Mouse (Mus musculus) WW6 (cell line): Measurements from ENCODE around the gene Casq1.

Experiments
- DNase-seq: peaks from one replicate; pipeline ENCODE4 v3.0.0-alpha.2; 2013; ENCODE audit warnings: low read depth, low spot score

Gene Casq1

DNA sequence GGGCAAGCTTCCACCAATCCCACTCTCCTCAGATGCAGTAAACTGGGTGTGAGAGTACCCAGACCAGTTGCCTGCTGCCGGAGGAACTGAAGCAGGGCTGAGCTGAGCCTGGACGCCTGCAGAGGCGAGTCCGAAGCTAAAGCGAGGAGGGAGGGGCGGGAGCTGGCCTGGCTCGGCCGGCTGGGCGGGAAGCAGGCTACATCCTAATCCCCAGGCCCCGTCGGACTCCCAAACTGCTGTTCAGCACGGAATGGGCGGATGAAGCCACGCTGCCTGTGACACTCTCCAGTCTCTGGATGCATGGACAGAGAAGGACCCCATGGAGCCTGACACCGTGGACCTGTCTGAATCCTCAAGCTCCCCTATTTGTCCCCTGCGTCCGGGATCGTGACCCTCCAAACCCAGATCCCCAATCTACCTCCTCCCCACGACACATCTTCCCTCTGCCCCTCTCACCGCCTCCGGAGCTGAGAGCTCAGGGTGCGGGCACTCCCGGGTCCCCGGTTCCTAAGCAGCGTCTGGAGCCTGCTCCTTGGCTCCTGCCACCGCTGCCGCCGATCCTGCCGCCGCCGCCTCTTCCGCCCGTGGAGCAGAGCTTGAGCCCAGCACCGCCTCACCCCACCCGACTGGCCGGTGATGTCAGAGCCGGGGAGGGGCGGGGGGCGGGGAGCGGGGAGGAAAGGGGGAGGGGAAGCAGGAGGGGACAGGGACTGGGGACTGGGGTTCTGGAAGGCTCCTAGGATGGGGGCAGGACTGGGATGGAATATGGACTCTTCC is 13.3 kb downstream of the Casq1 start, which contains the start of gene Pea15a:
Gene Pea15a (minus strand): TSS at position 664 of the 777 bp plus-strand sequence.
- DNase-seq = no peak

DNA sequence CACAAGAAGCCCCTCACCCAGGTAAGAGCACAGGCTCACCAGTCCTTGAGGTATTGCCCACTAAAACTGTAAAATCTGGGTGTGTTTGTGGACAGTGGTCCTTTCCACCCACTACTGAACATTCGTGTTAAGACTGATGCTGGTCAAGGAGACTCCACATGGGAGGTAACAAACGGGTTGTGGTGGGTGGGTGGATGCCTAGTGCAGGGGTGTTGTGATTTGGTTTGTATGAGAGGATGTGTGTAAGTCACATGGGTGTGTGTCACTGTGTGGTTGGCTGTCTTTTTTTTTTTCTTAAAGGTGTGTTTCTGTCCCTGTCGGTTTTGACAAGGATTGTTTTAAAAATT is 14.0 kb downstream of the Casq1 start:
- no peak for DNase-seq

GRCm38 (mm10) chr1:172204814-172205740 is 14.6 kb downstream of the Casq1 start:
- DNase-seq = no peak

DNA sequence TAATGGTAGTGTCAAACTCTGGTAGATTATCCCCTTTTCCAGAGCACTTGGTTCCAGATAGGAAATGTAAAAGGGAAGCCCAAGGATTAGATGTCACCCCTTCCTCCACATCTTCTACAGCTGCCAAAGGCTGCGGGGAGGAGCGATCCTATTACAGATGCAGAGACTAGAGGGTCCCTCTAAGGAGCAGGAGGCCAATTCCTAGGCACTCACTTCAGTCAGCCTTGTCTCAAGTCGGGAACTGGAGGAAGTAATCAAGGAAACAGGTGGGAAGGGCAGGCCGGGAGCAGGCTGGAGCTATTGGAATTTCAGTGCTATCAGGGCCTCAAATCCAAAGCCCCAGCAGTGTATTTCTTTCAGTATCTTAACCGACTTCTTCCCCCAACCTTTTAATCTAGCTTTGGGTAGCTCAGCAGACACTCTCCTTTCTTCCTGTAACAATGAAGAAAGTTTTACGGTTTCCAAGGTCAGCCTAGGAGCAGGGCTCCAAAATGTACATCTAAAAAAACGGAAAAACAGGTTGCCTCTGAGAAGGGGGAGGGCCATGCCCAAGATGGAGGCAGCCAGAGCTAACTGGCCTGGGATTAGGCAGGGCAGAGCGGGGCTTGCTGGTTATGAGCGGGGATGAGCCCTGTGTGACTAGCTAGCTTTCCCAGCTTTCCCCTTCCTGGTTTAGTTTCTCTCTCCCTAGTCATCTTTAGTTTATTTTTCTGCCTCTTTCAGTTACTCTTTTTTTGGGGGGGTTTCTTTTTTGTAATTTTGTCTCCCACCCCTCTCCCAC is 15.4 kb downstream of the Casq1 start:
- DNase-seq = no peak

GRCm38 (mm10) chr1:172203566-172203965 is 16.1 kb downstream of the Casq1 start:
- DNase-seq = no peak

DNA sequence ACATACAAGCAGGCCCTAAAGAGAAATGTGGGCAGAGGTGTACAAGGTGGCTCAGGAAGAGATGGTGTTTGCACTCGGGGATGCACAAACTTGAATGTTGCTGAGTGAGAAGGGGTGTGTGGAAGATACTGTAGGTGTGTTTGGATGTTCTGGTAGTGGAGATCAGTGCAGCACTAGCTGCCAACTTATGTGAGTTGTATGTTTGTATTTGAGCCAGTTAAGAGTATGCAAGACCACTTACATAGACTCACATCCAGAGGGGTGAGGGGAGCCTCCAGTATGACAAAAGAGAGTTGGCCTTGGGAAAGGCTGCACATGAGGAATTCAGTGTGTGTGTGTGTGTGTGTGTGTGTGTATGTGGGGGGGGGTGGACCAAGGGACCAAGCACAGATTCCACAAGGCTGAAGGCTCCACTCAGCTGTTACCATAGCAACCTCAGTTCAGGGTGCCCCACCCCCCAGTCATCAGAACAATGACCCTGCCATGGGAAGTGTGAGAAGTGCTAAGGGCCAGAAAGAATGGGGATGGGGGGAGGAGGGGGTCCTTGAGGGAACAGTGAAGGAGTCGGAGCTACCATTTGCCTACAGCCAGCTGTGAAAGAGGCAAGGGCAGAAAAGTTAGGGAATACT is 16.7 kb downstream of the Casq1 start:
- no peak for DNase-seq

DNA sequence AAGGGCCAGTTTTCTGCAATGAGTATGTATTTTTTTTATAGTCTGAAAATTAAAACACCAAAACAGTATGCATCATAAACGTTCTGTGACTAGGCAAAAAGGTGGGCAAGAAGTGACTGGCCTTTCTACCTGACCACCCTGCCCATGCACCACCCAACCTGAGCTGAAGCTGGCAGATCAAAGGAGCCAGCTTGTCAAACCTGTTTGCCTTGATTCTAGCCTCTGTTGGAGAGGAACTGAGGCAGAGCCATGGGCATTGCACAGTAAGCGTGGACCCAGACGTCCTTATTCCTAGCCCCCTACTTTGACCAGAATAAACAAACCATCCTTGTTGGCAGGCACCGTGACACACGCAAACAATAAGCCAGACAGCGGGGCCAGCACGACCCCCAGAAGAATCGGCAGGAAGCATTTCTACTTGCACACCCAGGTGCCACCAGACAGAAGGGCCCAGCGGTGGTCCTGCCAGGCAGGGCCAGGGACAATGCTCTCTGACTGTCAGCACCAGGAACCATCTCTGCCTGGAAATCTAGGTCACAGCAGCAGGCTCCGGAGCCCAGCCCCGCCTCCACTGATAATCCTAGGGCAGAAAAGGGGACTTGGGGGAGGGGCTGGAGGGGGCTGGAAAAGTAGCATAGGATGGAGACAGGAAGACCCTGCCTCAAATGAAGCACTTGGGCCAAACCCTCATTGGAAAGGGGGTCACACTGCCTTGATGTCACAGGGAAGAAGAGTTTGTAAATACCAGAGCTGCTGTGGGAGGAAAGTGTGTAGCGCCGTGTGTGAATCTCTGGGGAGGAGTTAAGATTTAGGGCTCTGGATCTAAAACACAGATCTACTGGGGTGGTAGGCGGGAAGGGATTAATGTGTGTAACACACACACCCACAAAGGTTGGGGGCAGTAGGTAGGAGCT is 17.4 kb downstream of the Casq1 start:
- no peak for DNase-seq

GRCm38 (mm10) chr1:172200871-172201447 is 18.7 kb downstream of the Casq1 start:
- no peak for DNase-seq

DNA sequence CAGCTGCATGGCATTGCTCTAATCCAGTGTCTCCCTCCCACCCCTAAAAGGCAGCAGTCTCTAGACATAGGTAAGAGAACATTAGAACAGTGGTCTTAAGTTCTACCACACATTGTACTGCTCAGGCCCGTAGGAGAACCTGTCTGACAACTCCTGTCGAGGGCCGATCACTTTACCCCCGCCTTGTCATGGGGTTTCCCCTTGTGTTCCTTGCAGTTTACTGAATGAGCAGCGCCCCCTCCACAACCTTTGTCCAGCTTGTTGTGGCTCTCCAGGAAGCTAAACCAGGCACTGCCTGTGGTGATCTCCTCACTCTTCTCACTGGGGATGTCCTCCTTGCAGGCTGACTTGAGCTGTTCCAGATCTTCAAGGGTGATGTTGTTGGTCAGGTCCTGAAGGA is 19.5 kb downstream of the Casq1 start:
- no peak for DNase-seq

- DNase-seq = no peak
These were observed 20.7 kb downstream of the Casq1 start for GRCm38 (mm10) chr1:172198996-172199395.

DNA sequence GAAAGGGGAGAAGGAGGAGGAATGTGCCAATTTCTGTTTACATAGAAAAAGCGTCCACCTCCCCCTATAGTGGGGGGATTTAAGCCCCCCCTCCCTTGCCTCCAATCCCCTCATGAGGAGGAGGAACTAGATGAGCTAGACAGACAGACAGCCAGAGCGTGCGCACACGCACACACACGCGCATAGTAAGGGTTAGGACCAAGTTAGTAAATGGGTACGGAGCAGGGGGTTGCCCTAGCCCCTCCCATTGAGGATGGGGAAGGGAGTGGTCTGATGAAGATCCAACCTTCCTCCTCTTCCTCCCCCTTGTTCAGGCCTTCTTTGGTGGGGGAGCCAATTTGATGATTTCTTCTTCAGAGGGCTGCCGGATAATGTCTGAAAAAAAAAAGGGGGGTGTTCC is 21.4 kb downstream of the Casq1 start:
- DNase-seq = no peak

DNA sequence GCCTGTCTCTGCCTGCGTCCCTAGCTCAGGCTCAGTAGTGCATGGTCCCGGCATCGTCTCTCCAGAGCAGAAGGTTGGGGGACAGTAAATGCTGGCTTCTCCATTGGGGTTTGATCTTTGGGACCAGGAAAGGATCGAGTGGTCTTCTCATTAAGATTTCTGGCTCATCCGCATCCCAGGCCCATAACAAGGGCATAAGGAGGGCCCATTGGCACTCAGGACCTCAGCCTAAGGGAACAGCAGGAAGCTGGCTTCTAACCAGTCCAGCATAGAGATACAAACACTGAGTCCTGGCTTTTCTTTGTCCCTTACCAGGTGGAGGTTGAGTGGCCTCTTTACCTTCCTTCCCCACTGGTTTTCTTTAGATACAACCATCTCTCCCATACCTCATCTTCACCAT is 21.8 kb downstream of the Casq1 start:
- DNase-seq = no peak

DNA sequence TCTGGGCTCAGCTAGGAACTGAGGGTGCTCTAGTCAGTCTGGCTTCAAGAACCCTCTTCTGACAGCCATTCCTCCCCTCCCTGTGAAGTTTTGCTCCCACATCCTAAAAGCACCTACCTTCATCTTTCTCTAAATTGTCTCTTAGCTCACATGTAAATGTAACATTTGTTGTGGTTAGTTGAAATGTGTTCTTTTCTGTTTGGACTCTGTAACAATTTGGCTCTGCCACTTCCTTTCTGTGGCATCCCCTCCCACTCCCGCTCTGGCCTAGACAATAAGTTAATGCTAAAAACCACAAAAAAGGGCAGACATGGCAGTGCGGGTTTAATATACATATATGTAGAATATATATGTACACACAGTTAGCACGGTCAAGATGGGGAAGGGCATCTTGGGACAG is 22.5 kb downstream of the Casq1 start:
- DNase-seq = no peak

DNA sequence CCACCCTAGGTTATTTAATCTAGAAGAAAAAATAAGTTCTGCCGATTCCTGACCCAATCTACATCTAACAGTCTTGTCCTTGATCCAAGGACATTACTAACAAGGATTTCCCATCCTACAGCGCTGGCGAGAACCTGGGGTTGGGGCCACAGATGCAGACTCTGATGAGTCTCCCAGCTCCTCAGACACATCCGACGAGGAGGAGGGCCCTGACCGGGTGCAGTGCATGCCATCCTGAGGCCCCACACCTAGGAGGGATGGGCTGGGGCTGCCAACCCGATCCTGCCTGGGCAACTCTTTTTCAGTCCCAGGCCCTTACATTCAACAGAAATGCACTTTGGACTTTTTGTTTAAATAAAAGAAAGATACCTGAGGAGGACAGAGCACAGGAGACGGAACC is 25.2 kb downstream of the Casq1 start:
- no peak for DNase-seq

- DNase-seq = no peak
These were observed 27.5 kb downstream of the Casq1 start for GRCm38 (mm10) chr1:172192217-172192616.

GRCm38 (mm10) chr1:172191578-172191977 is 28.1 kb downstream of the Casq1 start:
- no peak for DNase-seq

DNA sequence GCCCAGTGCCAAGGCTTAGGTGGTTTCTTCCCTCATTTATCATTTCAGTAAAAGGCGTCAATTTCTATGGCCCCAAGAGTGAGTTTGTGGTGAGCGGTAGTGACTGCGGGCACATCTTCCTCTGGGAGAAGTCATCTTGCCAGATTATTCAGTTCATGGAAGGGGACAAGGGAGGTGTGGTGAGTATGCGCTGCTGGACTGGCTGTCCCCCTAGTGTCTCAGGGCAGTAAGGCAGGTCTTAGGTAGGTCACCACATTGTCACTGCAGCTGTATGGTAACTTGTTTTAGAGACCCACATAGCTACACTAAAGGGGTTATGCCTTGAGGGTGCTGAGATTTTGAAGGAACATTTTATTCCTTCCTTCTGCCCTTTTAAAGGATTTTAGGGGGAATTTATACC is 30.8 kb downstream of the Casq1 start:
- no peak for DNase-seq

DNA sequence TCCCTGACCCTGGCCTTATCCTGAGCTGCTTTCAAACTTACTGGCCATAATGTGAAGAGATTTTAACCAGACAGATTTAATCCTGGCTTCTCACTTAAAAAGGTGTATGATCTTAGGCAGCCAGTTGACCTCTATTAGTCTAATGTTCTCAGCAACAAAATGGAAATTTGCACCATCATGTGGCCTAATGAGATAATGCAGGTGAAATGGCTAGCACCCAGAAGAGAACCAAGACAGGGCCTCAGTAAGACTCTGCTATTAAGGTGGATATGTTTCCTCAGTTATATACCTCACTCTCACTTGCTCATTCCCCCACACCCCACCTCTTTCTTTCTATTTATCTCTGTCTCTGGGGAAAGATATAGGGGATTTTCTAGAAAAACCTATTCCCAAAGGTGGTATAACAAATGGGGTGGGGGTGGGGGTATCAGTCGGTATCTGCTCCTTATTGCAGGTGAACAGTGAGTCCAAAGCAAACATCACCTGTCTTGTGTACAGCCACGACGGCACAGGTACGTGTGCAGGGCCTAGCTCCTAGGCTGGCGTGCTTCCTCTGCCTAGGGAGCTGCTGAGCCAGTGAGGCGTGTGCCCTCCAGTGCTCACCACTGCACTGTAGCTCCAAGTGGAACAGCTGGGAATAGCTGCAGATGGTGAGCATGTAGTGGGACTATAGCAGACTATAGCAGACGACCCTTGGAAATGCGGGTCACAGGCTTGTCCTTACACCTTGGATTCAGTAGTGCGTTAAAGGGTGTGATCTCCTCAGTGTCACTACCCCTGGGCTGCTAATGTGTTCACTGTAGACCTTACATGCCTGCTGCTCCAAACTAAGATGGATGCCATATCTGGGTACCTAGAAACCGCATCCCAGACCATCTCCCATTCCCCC is 33.0 kb downstream of the Casq1 start:
- no peak for DNase-seq

GRCm38 (mm10) chr1:172183915-172184314 is 35.8 kb downstream of the Casq1 start:
- DNase-seq = no peak
